Mouse (Mus musculus) liver, adult 2 months (tissue): Measurements from ENCODE around the gene Mblac2.

Experiments
- CTCF ChIP-seq: fragments of 200-500 bp; IDR thresholded peaks from 2 replicates; pipeline ENCODE4 v1.5.1; 2011; ENCODE audit warnings: low read depth, low read length, control low read depth
- POLR2A ChIP-seq: fragments of 200-500 bp; IDR thresholded peaks from 2 replicates; pipeline ENCODE4 v1.6.1; 2011; ENCODE audit warnings: low read length, control low read depth; ENCODE audit not compliant: insufficient read depth; ENCODE audit errors: extremely low read depth

DNA sequence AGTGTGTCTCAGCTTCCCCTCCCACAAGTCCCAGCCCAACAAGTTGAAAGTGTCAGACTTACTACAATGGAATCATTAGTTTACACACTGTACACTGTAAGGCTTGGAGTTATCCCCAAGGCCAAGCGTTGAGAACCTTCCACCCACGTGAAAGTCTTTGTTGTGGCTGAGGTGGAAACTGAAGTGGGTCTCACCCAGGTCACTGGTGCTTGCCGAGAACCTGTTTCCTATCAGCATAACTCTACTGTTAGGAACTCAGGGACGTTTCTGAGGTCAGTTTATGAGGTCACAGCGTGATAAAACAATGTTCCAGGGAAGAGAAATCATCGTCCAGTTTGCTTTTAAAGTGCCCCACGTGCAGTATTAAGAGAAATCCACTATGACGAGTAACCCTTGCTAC is 35.8 kb upstream of the Mblac2 start:
- TF ChIP-seq CTCF (no peak), POLR2A (no peak)
